Mouse (Mus musculus) ES-Bruce4 (cell line): ENCODE measurements around the gene Ccdc62. TPM values are rescaled to one million over a fixed set of nuclear protein-coding genes. Genes with fewer than 3 reads are reported as not detected.

ENCODE experiments used
- H3K27ac ChIP-seq: 2 replicates; pipeline ENCODE4 v1.5.1; 2012; ENCODE audit warnings: low read length, inconsistent platforms; ENCODE audit not compliant: insufficient read depth
- H3K27me3 ChIP-seq: 2 replicates; pipeline ENCODE4 v1.6.1; 2012; ENCODE audit warnings: mild to moderate bottlenecking, low read length, inconsistent platforms; ENCODE audit not compliant: control insufficient read depth, poor library complexity, insufficient read depth, severe bottlenecking
- H3K36me3 ChIP-seq: 2 replicates; pipeline ENCODE4 v1.6.1; 2012; ENCODE audit warnings: inconsistent platforms, mild to moderate bottlenecking, low read length, moderate library complexity; ENCODE audit not compliant: control insufficient read depth, poor library complexity, insufficient read depth, severe bottlenecking
- H3K4me1 ChIP-seq: one replicate; pipeline ENCODE4 v1.8.1; 2011; ENCODE audit warnings: low read length; ENCODE audit not compliant: control insufficient read depth, insufficient read depth
- H3K4me3 ChIP-seq: 2 replicates; pipeline ENCODE4 v1.5.1; 2011; ENCODE audit warnings: low read depth, mild to moderate bottlenecking, low read length
- H3K9ac ChIP-seq: 2 replicates; pipeline ENCODE4 v1.6.1; 2012; ENCODE audit warnings: low read depth, mild to moderate bottlenecking, inconsistent platforms; ENCODE audit not compliant: poor library complexity, severe bottlenecking
- H3K9me3 ChIP-seq: replicated peaks from 2 replicates; pipeline ENCODE4 v1.6.1; 2012; ENCODE audit warnings: mild to moderate bottlenecking, low read length, inconsistent platforms; ENCODE audit not compliant: control insufficient read depth, poor library complexity, insufficient read depth, severe bottlenecking
- CTCF ChIP-seq: IDR thresholded peaks from one replicate; pipeline ENCODE4 v1.8.1; 2011; ENCODE audit warnings: low read depth, low read length
- EP300 ChIP-seq: IDR thresholded peaks from 2 replicates; pipeline ENCODE4 v1.6.1; 2011; ENCODE audit warnings: low read depth, low read length; ENCODE audit not compliant: insufficient read depth
- POLR2A ChIP-seq: IDR thresholded peaks from one replicate; pipeline ENCODE4 v1.8.1; 2011; ENCODE audit warnings: low read length; ENCODE audit not compliant: insufficient read depth
- polyA plus RNA-seq: library from polyadenylated mRNA; stranded (reverse); fragments of >200 nt; gene quantifications from 2 replicates; pipeline ENCODE4 v1.2.4, GENCODE M21; 2011; ENCODE audit warnings: low read depth; ENCODE audit not compliant: missing spikeins, insufficient read depth, insufficient read length

Gene Ccdc62
- polyA plus RNA-seq, 1 experiment, result 5.4 TPM

DNA sequence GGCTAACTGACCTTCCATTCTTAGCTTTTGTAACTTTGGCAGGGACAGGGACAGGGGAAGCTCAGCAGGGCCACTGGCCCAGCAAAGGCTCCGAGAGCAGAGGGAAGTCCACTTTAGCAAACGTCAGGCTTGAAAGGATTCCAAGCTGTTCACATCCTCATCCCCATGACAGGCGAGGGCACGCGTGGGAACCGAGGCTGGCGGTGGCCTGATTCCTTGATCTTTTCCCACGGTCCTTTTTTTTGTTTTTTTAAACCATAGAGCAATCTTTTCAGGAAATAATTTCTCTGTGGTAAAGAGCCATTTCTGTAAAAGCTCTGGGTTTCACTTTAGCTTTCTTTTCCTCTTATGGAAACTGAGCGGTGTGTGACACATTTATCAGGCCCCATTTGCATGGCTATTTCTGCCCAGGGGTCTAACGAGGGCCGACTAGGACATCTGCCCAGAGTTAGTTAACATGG is 84.3 kb downstream of the Ccdc62 start:
- Histone ChIP-seq H3K27me3 (no peaks in the 10 kb centered on the region), H3K4me3 (no peak overlapping the region), H3K4me1 (peaks cover 2% of the 10 kb centered on the region), H3K9ac (no peak overlapping the region), H3K9me3 (no peaks in the 10 kb centered on the region), H3K27ac (no peak overlapping the region), H3K36me3 (no peaks in the 10 kb centered on the region)
- TF ChIP-seq POLR2A, result no peak
- no peak for TF ChIP-seq CTCF
- no peak for TF ChIP-seq EP300

- Histone ChIP-seq H3K4me1 (peaks cover 2% of the 10 kb centered on the region), H3K9ac (no peak overlapping the region), H3K9me3 (no peaks in the 10 kb centered on the region), H3K27me3 (no peaks in the 10 kb centered on the region), H3K4me3 (no peak overlapping the region), H3K27ac (no peak overlapping the region), H3K36me3 (no peaks in the 10 kb centered on the region)
- TF ChIP-seq CTCF, result no peak
- TF ChIP-seq EP300, result no peak
- TF ChIP-seq POLR2A, result no peak
Observed at GRCm38 (mm10) chr5:124015727-124016126, 85.2 kb downstream of the Ccdc62 start.

GRCm38 (mm10) chr5:124016291-124016821 is 85.9 kb downstream of the Ccdc62 start:
- H3K4me1 ChIP-seq, result peaks cover 2% of the 10 kb centered on the region
- H3K9ac ChIP-seq, result no peak overlapping the region
- H3K4me3 ChIP-seq, result no peak overlapping the region
- no peak overlapping the region for H3K27ac ChIP-seq
- no peaks in the 10 kb centered on the region for H3K9me3 ChIP-seq
- no peak for TF ChIP-seq POLR2A
- TF ChIP-seq EP300, result no peak
- no peak for TF ChIP-seq CTCF
- H3K27me3 ChIP-seq, result no peaks in the 10 kb centered on the region
- H3K36me3 ChIP-seq, result no peaks in the 10 kb centered on the region

- Histone ChIP-seq H3K27ac (no peak overlapping the region), H3K9me3 (no peaks in the 10 kb centered on the region), H3K9ac (no peak overlapping the region), H3K4me3 (no peak overlapping the region), H3K4me1 (peaks cover 2% of the 10 kb centered on the region), H3K27me3 (no peaks in the 10 kb centered on the region), H3K36me3 (no peaks in the 10 kb centered on the region)
- TF ChIP-seq POLR2A (no peak), CTCF (no peak), EP300 (no peak)
Observed at GRCm38 (mm10) chr5:124017941-124018340, 87.5 kb downstream of the Ccdc62 start.

DNA sequence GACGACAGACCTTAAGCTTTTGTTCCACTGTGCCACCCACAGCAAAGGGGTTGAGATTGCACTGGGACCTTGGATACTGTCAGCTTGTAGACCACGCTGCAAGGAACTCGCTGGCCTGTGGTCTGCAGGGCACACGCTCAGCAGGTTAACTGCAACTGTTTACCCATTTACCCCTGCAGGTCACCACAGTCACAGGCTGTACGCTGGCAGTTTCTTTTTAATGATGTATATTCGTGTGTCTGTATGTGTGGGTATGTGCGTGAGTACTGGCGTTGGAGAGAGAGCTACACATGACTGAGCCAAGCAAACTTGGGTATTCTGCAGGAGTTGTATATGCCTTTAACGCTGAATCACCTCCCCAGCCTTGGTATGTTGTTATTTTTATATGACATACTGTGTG is 88.2 kb downstream of the Ccdc62 start:
- Histone ChIP-seq H3K36me3 (no peaks in the 10 kb centered on the region), H3K4me1 (peaks cover 2% of the 10 kb centered on the region), H3K27ac (no peak overlapping the region), H3K9me3 (no peaks in the 10 kb centered on the region), H3K9ac (no peak overlapping the region), H3K27me3 (no peaks in the 10 kb centered on the region), H3K4me3 (no peak overlapping the region)
- TF ChIP-seq EP300 (no peak), POLR2A (no peak), CTCF (no peak)

Other genes starting within 250 kb of the Ccdc62 start
- 35.8 and 42.2 TPM in 2 replicates for gene Clip1, start 246.1 kb upstream of the Ccdc62 start, polyA plus RNA-seq
- 114 and 117 TPM in 2 replicates for gene Zcchc8, start 209.6 kb upstream of the Ccdc62 start, polyA plus RNA-seq
- gene Rsrc2, start 181.3 kb upstream of the Ccdc62 start, polyA plus RNA-seq, result 242 and 268 TPM in 2 replicates
- gene Kntc1, start 181.0 kb upstream of the Ccdc62 start, polyA plus RNA-seq, result 96.7 and 109 TPM in 2 replicates
- not detected in 2 replicates for gene Hcar2, start 65.2 kb upstream of the Ccdc62 start, polyA plus RNA-seq
- not detected in 2 replicates for gene Hcar1, start 50.7 kb upstream of the Ccdc62 start, polyA plus RNA-seq
- 143 and 159 TPM in 2 replicates for gene Denr, start 23.5 kb upstream of the Ccdc62 start, polyA plus RNA-seq
- 1.8 and 2.7 TPM in 2 replicates for gene Gm43518, start 3.3 kb upstream of the Ccdc62 start, polyA plus RNA-seq
- gene Hip1r, start 42.9 kb downstream of the Ccdc62 start, polyA plus RNA-seq, result 17.4 and 24.6 TPM in 2 replicates
- 11.2 and 11.9 TPM in 2 replicates for gene Vps37b, start 101.6 kb downstream of the Ccdc62 start, polyA plus RNA-seq
- 0.49 and 0.79 TPM in 2 replicates for gene Abcb9, start 165.1 kb downstream of the Ccdc62 start, polyA plus RNA-seq
- 4.6 and 6.0 TPM in 2 replicates for gene Ogfod2, start 181.6 kb downstream of the Ccdc62 start, polyA plus RNA-seq
- 73.7 and 82.5 TPM in 2 replicates for gene Arl6ip4, start 185.4 kb downstream of the Ccdc62 start, polyA plus RNA-seq